Mouse (Mus musculus) liver, postnatal 0 days (tissue): ENCODE results near the gene Lrrc40.

Experiments
- CTCF ChIP-seq: sonication (generic); IDR thresholded peaks from 2 replicates; pipeline ENCODE4 v1.5.1; 2016; ENCODE audit warnings: antibody characterized with exemption, low read depth
- EP300 ChIP-seq: IDR thresholded peaks from 2 replicates; pipeline ENCODE4 v1.6.1; 2016; ENCODE audit warnings: antibody characterized with exemption, low read depth, mild to moderate bottlenecking

- TF ChIP-seq CTCF (no peak), EP300 (no peak; the same call in 1 of the 2 replicates)
Observed at GRCm38 (mm10) chr3:158036329-158036988, at the start of gene Lrrc40, which contains the start of gene Srsf11.
